Mouse (Mus musculus) megakaryocyte, embryonic 14.5 days (primary cell): ENCODE results near the gene Usp29.

ENCODE experiments used
- FLI1 ChIP-seq: IDR thresholded peaks from 2 replicates; pipeline ENCODE4 v1.6.1; 2012; ENCODE audit warnings: low read length, inconsistent platforms, mixed read lengths
- GATA1 ChIP-seq: IDR thresholded peaks from 3 replicates; pipeline ENCODE4 v1.6.1; 2012; ENCODE audit warnings: mixed read lengths, low read length, inconsistent platforms, borderline replicate concordance

DNA sequence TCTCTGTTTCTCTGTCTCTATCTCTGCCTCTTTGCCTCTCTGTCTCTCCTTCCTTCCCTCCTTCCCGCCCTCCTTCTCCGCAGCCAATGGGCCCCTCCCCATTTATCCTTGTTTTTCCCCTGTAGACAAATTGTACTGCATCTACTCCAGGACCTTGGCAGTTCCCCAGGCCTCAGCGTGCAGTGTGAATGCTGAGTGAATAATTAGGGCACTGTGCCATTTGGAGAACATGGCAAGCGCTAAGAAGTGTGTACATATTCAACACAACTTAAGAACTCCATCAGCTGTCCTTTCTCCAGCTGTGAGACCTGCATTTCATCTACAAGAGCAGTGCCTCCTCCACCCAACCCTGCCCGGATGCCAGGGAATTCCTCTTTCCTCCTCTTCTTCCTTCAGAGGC is 110.5 kb downstream of the Usp29 start:
- TF ChIP-seq GATA1 (no peak), FLI1 (no peak)
